Mouse (Mus musculus): ENCODE results near the gene Slc6a14. TPM values are rescaled to one million over a fixed set of nuclear protein-coding genes. Genes with fewer than 3 reads are reported as not detected.

Slc6a14 gene
- polyA plus RNA-seq, 2 experiments = not detected

GRCm38 (mm10) chrX:21704470-21704869 lies 10.2 kb upstream of the Slc6a14 start:
- H3K4me1 ChIP-seq (replicated peaks; ENCODE audit: control insufficient read depth in 2 of 2, insufficient read depth in 2 of 2, low read length in 1 of 2) = no peaks in the 10 kb centered on the region
- TF ChIP-seq CTCF (IDR thresholded peaks at IDR 0.05; ENCODE audit: low read depth) = no peak
- no peak for TF ChIP-seq EP300 (IDR thresholded peaks at IDR 0.05; ENCODE audit: low read depth)
- H3K4me2 ChIP-seq (ENCODE audit: low read depth) = no peak overlapping the region
- 55% methylated on average over 1 of the region's 1 CpGs for WGBS (ENCODE audit: insufficient replicate concordance)
- H3K4me3 ChIP-seq (ENCODE audit: insufficient read depth in 1 of 2, low read depth in 2 of 2, low read length in 2 of 2) = no peak overlapping the region
- H3K27me3 ChIP-seq (ENCODE audit: control insufficient read depth, insufficient read depth, low read length) = no peaks in the 10 kb centered on the region
- no peaks in the 10 kb centered on the region for H3K36me3 ChIP-seq (replicated peaks; ENCODE audit: control insufficient read depth, insufficient read depth, low read depth)
- H3K27ac ChIP-seq = no peak overlapping the region
- no peak for DNase-seq (ENCODE audit: low read depth in 3 of 3, low spot score in 3 of 3)
- no peaks in the 10 kb centered on the region for H3K9me3 ChIP-seq (ENCODE audit: control insufficient read depth, low read length)
- H3K9ac ChIP-seq (replicated peaks) = no peak overlapping the region
- no peak for ATAC-seq (ENCODE audit: insufficient read depth)

GRCm38 (mm10) chrX:21715293-21715692 lies 597 bp downstream of the Slc6a14 start:
- Histone ChIP-seq H3K9me3 (ENCODE audit: control insufficient read depth, low read length) (no peaks in the 10 kb centered on the region), H3K4me2 (ENCODE audit: low read depth) (no peak overlapping the region), H3K27ac (no peak overlapping the region), H3K27me3 (ENCODE audit: control insufficient read depth, insufficient read depth, low read length) (no peaks in the 10 kb centered on the region), H3K4me3 (ENCODE audit: insufficient read depth in 1 of 2, low read depth in 2 of 2, low read length in 2 of 2) (no peak overlapping the region), H3K4me1 (replicated peaks; ENCODE audit: control insufficient read depth in 2 of 2, insufficient read depth in 2 of 2, low read length in 1 of 2) (no peaks in the 10 kb centered on the region), H3K9ac (replicated peaks) (no peak overlapping the region), H3K36me3 (replicated peaks; ENCODE audit: control insufficient read depth, insufficient read depth, low read depth) (no peaks in the 10 kb centered on the region)
- no peak for DNase-seq (ENCODE audit: low read depth in 3 of 3, low spot score in 3 of 3)
- ATAC-seq (ENCODE audit: insufficient read depth) = no peak
- 52% methylated on average over 5 of the region's 5 CpGs for WGBS (ENCODE audit: insufficient replicate concordance)
- TF ChIP-seq CTCF (IDR thresholded peaks at IDR 0.05; ENCODE audit: low read depth) (no peak), EP300 (IDR thresholded peaks at IDR 0.05; ENCODE audit: low read depth) (no peak)

- H3K4me3 ChIP-seq (ENCODE audit: insufficient read depth in 1 of 2, low read depth in 2 of 2, low read length in 2 of 2) = no peak overlapping the region
- DNase-seq (ENCODE audit: low read depth in 3 of 3, low spot score in 3 of 3) = no peak
- TF ChIP-seq CTCF (IDR thresholded peaks at IDR 0.05; ENCODE audit: low read depth) (no peak), EP300 (IDR thresholded peaks at IDR 0.05; ENCODE audit: low read depth) (no peak)
- no peak overlapping the region for H3K9ac ChIP-seq (replicated peaks)
- ATAC-seq (ENCODE audit: insufficient read depth) = no peak
- H3K9me3 ChIP-seq (ENCODE audit: control insufficient read depth, low read length) = no peaks in the 10 kb centered on the region
- no peak overlapping the region for H3K27ac ChIP-seq
- no peaks in the 10 kb centered on the region for H3K4me1 ChIP-seq (replicated peaks; ENCODE audit: control insufficient read depth in 2 of 2, insufficient read depth in 2 of 2, low read length in 1 of 2)
- no peaks in the 10 kb centered on the region for H3K36me3 ChIP-seq (replicated peaks; ENCODE audit: control insufficient read depth, insufficient read depth, low read depth)
- H3K27me3 ChIP-seq (ENCODE audit: control insufficient read depth, insufficient read depth, low read length) = no peaks in the 10 kb centered on the region
- no peak overlapping the region for H3K4me2 ChIP-seq (ENCODE audit: low read depth)
- WGBS (ENCODE audit: insufficient replicate concordance) = 57% methylated on average over 2 of the region's 2 CpGs
Measured at GRCm38 (mm10) chrX:21716885-21717284, 2.2 kb downstream of the Slc6a14 start.

- no peaks in the 10 kb centered on the region for H3K36me3 ChIP-seq (replicated peaks; ENCODE audit: control insufficient read depth, insufficient read depth, low read depth)
- no peak for DNase-seq (ENCODE audit: low read depth in 3 of 3, low spot score in 3 of 3)
- no peak within 1 kb of the TSS for H3K27ac ChIP-seq
- TF ChIP-seq EP300 (IDR thresholded peaks at IDR 0.05; ENCODE audit: low read depth) (no peak), CTCF (IDR thresholded peaks at IDR 0.05; ENCODE audit: low read depth) (no peak)
- no peaks in the 10 kb centered on the region for H3K4me1 ChIP-seq (replicated peaks; ENCODE audit: control insufficient read depth in 2 of 2, insufficient read depth in 2 of 2, low read length in 1 of 2)
- no peaks in the 10 kb centered on the region for H3K27me3 ChIP-seq (ENCODE audit: control insufficient read depth, insufficient read depth, low read length)
- H3K9me3 ChIP-seq (ENCODE audit: control insufficient read depth, low read length) = no peaks in the 10 kb centered on the region
- H3K4me2 ChIP-seq (ENCODE audit: low read depth) = no peak within 1 kb of the TSS
- no peak within 1 kb of the TSS for H3K4me3 ChIP-seq (ENCODE audit: insufficient read depth in 1 of 2, low read depth in 2 of 2, low read length in 2 of 2)
- H3K9ac ChIP-seq (replicated peaks) = no peak within 1 kb of the TSS
- no peak for ATAC-seq (ENCODE audit: insufficient read depth)
Measured at GRCm38 (mm10) chrX:21744997-21745396, 30.3 kb downstream of the Slc6a14 start, which contains the start of gene Gm28269. Gene Gm28269 (minus strand): TSS chrX:21745097.

Other genes with a start within 250 kb of the Slc6a14 start
- 0.02 and 0.13 TPM in 2 replicates for gene Agtr2, start 230.4 kb upstream of the Slc6a14 start, polyA plus RNA-seq (2012; rRNA removed)
- gene Agtr2, start 230.4 kb upstream of the Slc6a14 start, polyA plus RNA-seq (2014; fragmentation: Nextera tagmentation; extraction: Ambion mirVana) = 0.20 and 0.22 TPM in 2 replicates
- gene Gm28269, start 30.2 kb downstream of the Slc6a14 start, polyA plus RNA-seq (2012; rRNA removed) = not detected in 2 replicates
- gene Gm28269, start 30.2 kb downstream of the Slc6a14 start, polyA plus RNA-seq (2014; fragmentation: Nextera tagmentation; extraction: Ambion mirVana) = not detected in 2 replicates

All from liver, embryonic 14.5 days (tissue).